Mouse (Mus musculus) kidney, adult 2 months (tissue): Measurements from ENCODE around the gene Nnat. TPM values are rescaled to one million over a fixed set of nuclear protein-coding genes. Genes with fewer than 3 reads are reported as not detected.
A peak's percentile ranks its signal among the peaks of the same experiment; 100 is the strongest.

Source experiments
- DNase-seq: peaks from one replicate; pipeline ENCODE4 v3.0.0; 2021
- H3K27ac ChIP-seq: fragments of 200-500 bp; 2 replicates; pipeline ENCODE4 v1.5.1; 2012; ENCODE audit warnings: low read depth, low read length, control low read depth, inconsistent platforms; ENCODE audit not compliant: insufficient read depth
- H3K27me3 ChIP-seq: fragments of 200-500 bp; replicated peaks from 2 replicates; pipeline ENCODE4 v1.6.1; 2012; ENCODE audit warnings: mild to moderate bottlenecking, moderate library complexity, low read length, inconsistent platforms; ENCODE audit not compliant: control insufficient read depth, insufficient read depth
- H3K36me3 ChIP-seq: fragments of 200-500 bp; 2 replicates; pipeline ENCODE4 v1.6.1; 2012; ENCODE audit warnings: mild to moderate bottlenecking, moderate library complexity, low read length, inconsistent platforms; ENCODE audit not compliant: control insufficient read depth, insufficient read depth
- H3K4me1 ChIP-seq: fragments of 200-500 bp; 2 replicates; pipeline ENCODE4 v1.6.1; 2011; ENCODE audit warnings: low read length; ENCODE audit not compliant: control insufficient read depth, insufficient read depth
- H3K4me3 ChIP-seq: fragments of 200-500 bp; 2 replicates; pipeline ENCODE4 v1.5.1; 2011; ENCODE audit warnings: mild to moderate bottlenecking, low read depth, low read length, control low read depth; ENCODE audit not compliant: insufficient read depth
- CTCF ChIP-seq: fragments of 200-500 bp; conservative IDR thresholded peaks from 2 replicates; pipeline ENCODE4 v1.5.1; 2011; ENCODE audit warnings: low read depth, mild to moderate bottlenecking, control low read depth, low read length, moderate library complexity, mixed read lengths; ENCODE audit not compliant: insufficient read depth, insufficient read length
- POLR2A ChIP-seq: fragments of 200-500 bp; IDR thresholded peaks from one replicate; pipeline ENCODE4 v1.6.1; 2011; ENCODE audit warnings: low read depth, low read length, control low read depth
- WGBS: fragments of 180-500 bp; shearing (Covaris S2); methylation state at CpG from one replicate; pipeline ENCODE4 v1.1.7; 2018; 5-methylcytosine and 5-hydroxymethylcytosine counted together
- polyA plus RNA-seq: library from polyadenylated mRNA; depleted of rRNA; stranded (reverse); fragments of >200 nt; gene quantifications from 2 replicates; pipeline ENCODE4 v1.2.3, GENCODE M21; 2012; rRNA removed

Nnat gene
- polyA plus RNA-seq, result 1.9 and 3.9 TPM in 2 replicates

- peak within 1 kb of the TSS; percentile 20; the same call in 1 of the 2 replicates for H3K4me3 ChIP-seq
- H3K27ac ChIP-seq, result no peak within 1 kb of the TSS
- 65% methylated on average over 27 of the region's 27 CpGs for WGBS
- no peaks in the 10 kb centered on the region for H3K27me3 ChIP-seq
- peaks cover 3% of the 10 kb centered on the region for H3K4me1 ChIP-seq
- no peak for TF ChIP-seq CTCF
- H3K36me3 ChIP-seq, result no peaks in the 10 kb centered on the region
- DNase-seq, result no peak
Observed at GRCm38 (mm10) chr2:157559858-157560257, at the start of gene Nnat. Gene Nnat, plus strand, starts transcription at chr2:157560078.

GRCm38 (mm10) chr2:157512859-157513258 lies 47.0 kb upstream of the Nnat start:
- no peak for DNase-seq
- Histone ChIP-seq H3K27me3 (no peaks in the 10 kb centered on the region), H3K4me1 (peaks cover 5% of the 10 kb centered on the region; the same call in 1 of the 2 replicates), H3K27ac (no peak overlapping the region), H3K36me3 (no peaks in the 10 kb centered on the region), H3K4me3 (no peak overlapping the region)
- no peak for TF ChIP-seq POLR2A
- no peak for TF ChIP-seq CTCF
- WGBS, result 86% methylated on average over 9 of the region's 9 CpGs

- TF ChIP-seq CTCF, result no peak
- Histone ChIP-seq H3K27me3 (no peaks in the 10 kb centered on the region), H3K4me3 (no peak overlapping the region), H3K36me3 (no peaks in the 10 kb centered on the region), H3K4me1 (peaks cover 5% of the 10 kb centered on the region; the same call in 1 of the 2 replicates), H3K27ac (no peak overlapping the region)
- 56% methylated on average over 9 of the region's 9 CpGs for WGBS
- no peak for DNase-seq
Observed at GRCm38 (mm10) chr2:157513737-157514208, 46.1 kb upstream of the Nnat start.

- DNase-seq, result no peak
- TF ChIP-seq POLR2A (no peak), CTCF (no peak)
- WGBS, result 43% methylated on average over 4 of the region's 4 CpGs
- Histone ChIP-seq H3K4me1 (peaks cover 5% of the 10 kb centered on the region; the same call in 1 of the 2 replicates), H3K4me3 (no peak overlapping the region), H3K27ac (no peak overlapping the region), H3K36me3 (no peaks in the 10 kb centered on the region), H3K27me3 (no peaks in the 10 kb centered on the region)
Observed at GRCm38 (mm10) chr2:157514353-157514752, 45.5 kb upstream of the Nnat start.

GRCm38 (mm10) chr2:157517526-157517925 lies 42.4 kb upstream of the Nnat start:
- Histone ChIP-seq H3K4me1 (no peaks in the 10 kb centered on the region), H3K27ac (no peak overlapping the region), H3K27me3 (no peaks in the 10 kb centered on the region), H3K36me3 (no peaks in the 10 kb centered on the region), H3K4me3 (no peak overlapping the region)
- no peak for DNase-seq
- TF ChIP-seq CTCF (no peak), POLR2A (no peak)
- 70% methylated on average over 6 of the region's 6 CpGs for WGBS

GRCm38 (mm10) chr2:157518451-157518850 lies 41.4 kb upstream of the Nnat start:
- no peak overlapping the region for H3K4me3 ChIP-seq
- H3K27me3 ChIP-seq, result no peaks in the 10 kb centered on the region
- H3K27ac ChIP-seq, result no peak overlapping the region
- TF ChIP-seq POLR2A, result no peak
- TF ChIP-seq CTCF, result no peak
- H3K36me3 ChIP-seq, result no peaks in the 10 kb centered on the region
- H3K4me1 ChIP-seq, result no peaks in the 10 kb centered on the region
- WGBS, result 33% methylated on average over 7 of the region's 7 CpGs
- no peak for DNase-seq

- no peak overlapping the region for H3K4me3 ChIP-seq
- no peaks in the 10 kb centered on the region for H3K27me3 ChIP-seq
- no peak for TF ChIP-seq POLR2A
- TF ChIP-seq CTCF, result no peak
- H3K4me1 ChIP-seq, result no peaks in the 10 kb centered on the region
- 76% methylated on average over 6 of the region's 6 CpGs for WGBS
- no peak for DNase-seq
- no peak overlapping the region for H3K27ac ChIP-seq
- H3K36me3 ChIP-seq, result no peaks in the 10 kb centered on the region
Observed at GRCm38 (mm10) chr2:157519452-157519851, 40.4 kb upstream of the Nnat start.
